Mouse (Mus musculus): ENCODE data around the gene Dennd5b. TPM values are rescaled to one million over a fixed set of nuclear protein-coding genes. Genes with fewer than 3 reads are reported as not detected.

The Dennd5b gene
- polyA plus RNA-seq, 1 experiment from 2014 or later: 5.6 TPM

- Histone ChIP-seq H3K27me3 (no peaks in the 10 kb centered on the region), H3K36me3 (no peaks in the 10 kb centered on the region), H3K4me3 (replicated peaks) (no peak overlapping the region), H3K4me1 (peaks cover 15% of the 10 kb centered on the region; the same call in 1 of the 2 replicates), H3K9ac (no peak overlapping the region), H3K9me3 (replicated peaks) (no peaks in the 10 kb centered on the region), H3K4me2 (replicated peaks) (0 out of 2 replicates have a peak overlapping the region, but pooled peaks have one; percentile 18), H3K27ac (replicated peaks) (0 out of 2 replicates have a peak overlapping the region, but pooled peaks have one; percentile 65)
- no peak for ATAC-seq (ENCODE audit: insufficient number of reproducible peaks, low FRiP score, low TSS enrichment, low read depth)
- 15% methylated on average over 9 of the region's 9 CpGs for WGBS
Observed at GRCm38 (mm10) chr6:148972059-148972848, 129.2 kb downstream of the Dennd5b start.

- peak overlapping the region; percentile 18 for H3K4me2 ChIP-seq (replicated peaks)
- H3K27ac ChIP-seq (replicated peaks): peak overlapping the region; percentile 65
- H3K27me3 ChIP-seq: no peaks in the 10 kb centered on the region
- WGBS: 23% methylated on average over 9 of the region's 9 CpGs
- H3K4me1 ChIP-seq: peaks cover 15% of the 10 kb centered on the region; the same call in 1 of the 2 replicates
- no peak for ATAC-seq (ENCODE audit: insufficient number of reproducible peaks, low FRiP score, low TSS enrichment, low read depth)
- no peaks in the 10 kb centered on the region for H3K36me3 ChIP-seq
- H3K4me3 ChIP-seq (replicated peaks): no peak overlapping the region
- H3K9ac ChIP-seq: no peak overlapping the region
- no peaks in the 10 kb centered on the region for H3K9me3 ChIP-seq (replicated peaks)
Observed at GRCm38 (mm10) chr6:148971385-148971940, 130.0 kb downstream of the Dennd5b start.

- no peak for ATAC-seq (ENCODE audit: insufficient number of reproducible peaks, low FRiP score, low TSS enrichment, low read depth)
- no peaks in the 10 kb centered on the region for H3K27me3 ChIP-seq
- H3K4me3 ChIP-seq (replicated peaks): no peak overlapping the region
- no peaks in the 10 kb centered on the region for H3K4me1 ChIP-seq
- H3K27ac ChIP-seq (replicated peaks): no peak overlapping the region
- no peaks in the 10 kb centered on the region for H3K36me3 ChIP-seq
- H3K9me3 ChIP-seq (replicated peaks): no peaks in the 10 kb centered on the region
- no peak overlapping the region for H3K4me2 ChIP-seq (replicated peaks)
- H3K9ac ChIP-seq: no peak overlapping the region
- 30% methylated on average over 1 of the region's 1 CpGs for WGBS
Observed at GRCm38 (mm10) chr6:148961285-148961684, 140.2 kb downstream of the Dennd5b start.

GRCm38 (mm10) chr6:148959540-148960238, 141.8 kb downstream of the Dennd5b start:
- no peak overlapping the region for H3K9ac ChIP-seq
- no peaks in the 10 kb centered on the region for H3K4me1 ChIP-seq
- no peaks in the 10 kb centered on the region for H3K9me3 ChIP-seq (replicated peaks)
- H3K4me3 ChIP-seq (replicated peaks): no peak overlapping the region
- 51% methylated on average over 4 of the region's 4 CpGs for WGBS
- H3K27ac ChIP-seq (replicated peaks): peak overlapping the region; percentile 41; the same call in 1 of the 2 replicates
- no peaks in the 10 kb centered on the region for H3K36me3 ChIP-seq
- H3K4me2 ChIP-seq (replicated peaks): no peak overlapping the region
- no peaks in the 10 kb centered on the region for H3K27me3 ChIP-seq
- no peak for ATAC-seq (ENCODE audit: insufficient number of reproducible peaks, low FRiP score, low TSS enrichment, low read depth)

GRCm38 (mm10) chr6:148958712-148959111, 142.8 kb downstream of the Dennd5b start:
- no peak overlapping the region for H3K9ac ChIP-seq
- no peak overlapping the region for H3K27ac ChIP-seq (replicated peaks)
- no peaks in the 10 kb centered on the region for H3K4me1 ChIP-seq
- WGBS: 100% methylated on average over 1 of the region's 1 CpGs
- H3K27me3 ChIP-seq: no peaks in the 10 kb centered on the region
- no peak overlapping the region for H3K4me3 ChIP-seq (replicated peaks)
- no peaks in the 10 kb centered on the region for H3K9me3 ChIP-seq (replicated peaks)
- no peaks in the 10 kb centered on the region for H3K36me3 ChIP-seq
- ATAC-seq (ENCODE audit: insufficient number of reproducible peaks, low FRiP score, low TSS enrichment, low read depth): no peak
- no peak overlapping the region for H3K4me2 ChIP-seq (replicated peaks)

- Histone ChIP-seq H3K27ac (replicated peaks) (no peak overlapping the region), H3K4me3 (replicated peaks) (no peak overlapping the region), H3K27me3 (no peaks in the 10 kb centered on the region), H3K9me3 (replicated peaks) (no peaks in the 10 kb centered on the region), H3K4me2 (replicated peaks) (no peak overlapping the region), H3K4me1 (no peaks in the 10 kb centered on the region), H3K9ac (no peak overlapping the region), H3K36me3 (no peaks in the 10 kb centered on the region)
- 86% methylated on average over 3 of the region's 3 CpGs for WGBS
- no peak for ATAC-seq (ENCODE audit: insufficient number of reproducible peaks, low FRiP score, low TSS enrichment, low read depth)
Observed at GRCm38 (mm10) chr6:148957046-148957445, 144.4 kb downstream of the Dennd5b start.

- Histone ChIP-seq H3K4me1 (no peaks in the 10 kb centered on the region), H3K4me2 (replicated peaks) (no peak overlapping the region), H3K36me3 (no peaks in the 10 kb centered on the region), H3K27me3 (no peaks in the 10 kb centered on the region), H3K27ac (replicated peaks) (no peak overlapping the region), H3K4me3 (replicated peaks) (no peak overlapping the region), H3K9ac (no peak overlapping the region), H3K9me3 (replicated peaks) (no peaks in the 10 kb centered on the region)
- no peak for ATAC-seq (ENCODE audit: insufficient number of reproducible peaks, low FRiP score, low TSS enrichment, low read depth)
Observed at GRCm38 (mm10) chr6:148955641-148956420, 145.6 kb downstream of the Dennd5b start.

GRCm38 (mm10) chr6:148946881-148947405, 154.5 kb downstream of the Dennd5b start:
- WGBS: 19% methylated on average over 11 of the region's 11 CpGs
- peak overlapping the region; percentile 37; the same call in 1 of the 2 replicates for H3K9ac ChIP-seq
- no peaks in the 10 kb centered on the region for H3K27me3 ChIP-seq
- peak overlapping the region; percentile 86 for H3K4me2 ChIP-seq (replicated peaks)
- no peak for ATAC-seq (ENCODE audit: insufficient number of reproducible peaks, low FRiP score, low TSS enrichment, low read depth)
- H3K4me1 ChIP-seq: peaks cover 7% of the 10 kb centered on the region; the same call in 1 of the 2 replicates
- no peaks in the 10 kb centered on the region for H3K9me3 ChIP-seq (replicated peaks)
- peak overlapping the region; percentile 77 for H3K4me3 ChIP-seq (replicated peaks)
- H3K36me3 ChIP-seq: no peaks in the 10 kb centered on the region
- H3K27ac ChIP-seq (replicated peaks): peak overlapping the region; percentile 92

GRCm38 (mm10) chr6:148946409-148946742, 155.1 kb downstream of the Dennd5b start, which contains the start of gene Sinhcaf:
Gene Sinhcaf (minus strand): TSS chr6:148946467.
- under 1% methylated on average over 47 of the region's 47 CpGs for WGBS
- Histone ChIP-seq H3K9ac (peak within 1 kb of the TSS; percentile 76), H3K4me3 (replicated peaks) (peak within 1 kb of the TSS; percentile 77), H3K36me3 (no peaks in the 10 kb centered on the region), H3K9me3 (replicated peaks) (no peaks in the 10 kb centered on the region), H3K4me2 (replicated peaks) (peak within 1 kb of the TSS; percentile 86), H3K4me1 (peaks cover 7% of the 10 kb centered on the region; the same call in 1 of the 2 replicates), H3K27ac (replicated peaks) (peak within 1 kb of the TSS; percentile 92), H3K27me3 (no peaks in the 10 kb centered on the region)
- peak; percentile 89 for ATAC-seq (ENCODE audit: insufficient number of reproducible peaks, low FRiP score, low TSS enrichment, low read depth)

- Histone ChIP-seq H3K27ac (replicated peaks) (peak overlapping the region; percentile 92), H3K27me3 (no peaks in the 10 kb centered on the region), H3K36me3 (no peaks in the 10 kb centered on the region), H3K4me2 (replicated peaks) (peak overlapping the region; percentile 86), H3K4me1 (peaks cover 7% of the 10 kb centered on the region; the same call in 1 of the 2 replicates), H3K9me3 (replicated peaks) (no peaks in the 10 kb centered on the region), H3K4me3 (replicated peaks) (peak overlapping the region; percentile 77), H3K9ac (peak overlapping the region; percentile 76)
- under 1% methylated on average over 75 of the region's 75 CpGs for WGBS
- no peak for ATAC-seq (ENCODE audit: insufficient number of reproducible peaks, low FRiP score, low TSS enrichment, low read depth)
Observed at GRCm38 (mm10) chr6:148945509-148946408, 155.7 kb downstream of the Dennd5b start.
